Mouse (Mus musculus) layer of hippocampus, postnatal 10 days (tissue): ENCODE results near the gene Tmem132d. TPM values are rescaled to one million over a fixed set of nuclear protein-coding genes. Genes with fewer than 3 reads are reported as not detected.
"Not testable (repeated sequence)": the region's sequence is repeated elsewhere in the genome, so short reads cannot be mapped to it uniquely, and the experiment has no call there.

ENCODE experiments used
- DNase-seq, 2 experiments: peaks; one replicate each; pipeline ENCODE4 v3.0.0; 2021; ENCODE audit warnings: low spot score in 2 of 2
- total RNA-seq, 2 experiments: library from RNA; stranded (reverse); gene quantifications; 2 replicates each; pipeline ENCODE4 v1.2.3; 2021

The Tmem132d gene
- total RNA-seq, 2 experiments from 2014 or later = 14.3 to 16.3 TPM

GRCm38 (mm10) chr5:127807419-127807818 lies 625.5 kb downstream of the Tmem132d start:
- DNase-seq = no peak

- DNase-seq = no peak
These were observed 626.0 kb downstream of the Tmem132d start for GRCm38 (mm10) chr5:127806850-127807249.

- DNase-seq = peak in 1 of 2 experiments; percentile 23
These were observed 632.0 kb downstream of the Tmem132d start for GRCm38 (mm10) chr5:127800907-127801306.

- DNase-seq = no peak
These were observed 651.7 kb downstream of the Tmem132d start for GRCm38 (mm10) chr5:127781221-127781620.

- peak in 1 of 2 experiments; percentile 13 for DNase-seq
These were observed 657.1 kb downstream of the Tmem132d start for GRCm38 (mm10) chr5:127775749-127776148.

- DNase-seq = no peak
These were observed 674.3 kb downstream of the Tmem132d start for GRCm38 (mm10) chr5:127758576-127758975.

GRCm38 (mm10) chr5:127756671-127757423 lies 676.0 kb downstream of the Tmem132d start:
- no peak for DNase-seq

- no peak for DNase-seq
These were observed 676.9 kb downstream of the Tmem132d start for GRCm38 (mm10) chr5:127756011-127756410.

GRCm38 (mm10) chr5:127755594-127755993 lies 677.3 kb downstream of the Tmem132d start:
- no peak for DNase-seq

GRCm38 (mm10) chr5:127751262-127751975 lies 681.5 kb downstream of the Tmem132d start:
- DNase-seq = no peak

- DNase-seq = not testable (repeated sequence)
These were observed 683.3 kb downstream of the Tmem132d start for GRCm38 (mm10) chr5:127749540-127749939.

- peak; percentile 22 to 43 for DNase-seq
These were observed 691.5 kb downstream of the Tmem132d start for GRCm38 (mm10) chr5:127741331-127741730.

Other genes with a start within 250 kb of the Tmem132d start
- gene Fzd10, start 167.8 kb upstream of the Tmem132d start, total RNA-seq = 1 to 10 TPM; 1.4 to 1.8 TPM